Mouse (Mus musculus) lung, postnatal 0 days (tissue): ENCODE results near the gene Thrap3.

Experiments
- CTCF ChIP-seq: IDR thresholded peaks from 2 replicates; pipeline ENCODE4 v1.5.1; 2016; ENCODE audit warnings: antibody characterized with exemption, mild to moderate bottlenecking
- EP300 ChIP-seq: IDR thresholded peaks from 2 replicates; pipeline ENCODE4 v1.6.1; 2016; ENCODE audit warnings: antibody characterized with exemption, mild to moderate bottlenecking, control low read depth

DNA sequence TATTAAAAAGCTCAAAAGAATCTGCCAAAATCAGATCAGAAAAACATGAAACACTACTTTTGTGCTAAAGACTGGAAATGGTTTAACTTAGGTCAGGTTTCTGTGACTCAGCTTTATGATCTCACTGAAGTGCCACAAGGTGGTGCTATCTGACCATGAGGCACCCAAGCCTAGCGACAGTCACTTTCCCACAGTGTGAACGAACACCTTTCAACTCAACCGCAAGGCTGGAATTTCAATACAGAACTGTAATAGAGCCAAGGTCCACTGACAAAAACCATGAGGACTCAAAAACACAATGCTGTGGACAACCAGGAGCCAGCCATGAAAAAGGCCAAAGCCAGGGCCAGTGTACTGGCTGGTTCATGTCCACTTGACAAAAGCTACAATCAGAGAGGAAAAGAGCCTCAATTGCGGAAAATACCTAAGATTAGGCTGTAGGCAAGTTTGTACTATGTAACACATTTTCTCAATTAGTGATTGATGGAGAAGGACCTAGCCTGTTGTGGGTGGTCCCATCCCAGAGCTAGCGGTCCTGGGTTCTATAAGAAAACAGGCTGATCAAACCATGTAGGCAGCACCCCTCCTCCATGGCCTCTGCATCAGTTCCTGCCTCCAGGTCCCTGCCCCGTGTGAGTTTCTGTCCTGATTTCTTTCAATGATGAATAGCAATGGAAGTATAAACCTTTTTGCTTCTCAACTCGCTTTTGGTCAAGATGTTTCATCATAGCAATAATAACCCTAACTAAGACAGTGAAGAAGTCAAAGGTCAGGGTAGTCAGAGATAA, 21.2 kb downstream of the Thrap3 start:
- TF ChIP-seq CTCF = peak; percentile 94
- peak; percentile 35; the same call in 1 of the 2 replicates for TF ChIP-seq EP300
